Mouse (Mus musculus) left cerebral cortex, postnatal 10 days (tissue): ENCODE measurements at regions not wholly inside any gene's neighbourhood (a gene's known extent, or its start where the extent isn't known, plus 50 kb on each side); places are given as distances from the start of the nearest gene placed in this dataset.

Experiments
- DNase-seq, 2 experiments: peaks; one replicate each; pipeline ENCODE4 v3.0.0; 2021 to 2022; ENCODE audit warnings: low spot score in 2 of 2, mixed read lengths in 1 of 2; ENCODE audit errors: extremely low spot score in 1 of 2
- intact Hi-C: fragments of 180-260 bp; cut with DNase I; formaldehyde crosslinking; loops from one replicate; pipeline ENCODE4 v1.15.1; 2025

DNA sequence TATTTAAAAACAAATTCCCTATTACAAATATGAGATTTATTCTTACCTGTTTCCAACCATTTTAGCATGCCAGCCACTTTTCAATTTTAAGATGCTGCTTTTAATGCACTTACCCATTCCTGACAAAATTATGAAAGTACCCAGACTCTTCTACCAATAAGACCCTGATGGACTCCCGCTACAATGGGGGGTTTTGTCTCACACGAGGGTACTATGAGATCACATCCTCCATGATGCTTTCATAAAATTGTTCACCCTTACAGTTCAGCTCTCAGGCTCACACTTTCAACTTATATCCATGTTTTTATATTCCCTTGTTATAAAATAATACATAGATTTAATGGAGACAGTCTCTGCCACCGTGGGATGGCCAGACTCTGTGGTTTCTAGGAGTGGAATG is 68.1 kb upstream of the Adamts18 start:
- no peak for DNase-seq
- intact Hi-C loops: no loop called here

DNA sequence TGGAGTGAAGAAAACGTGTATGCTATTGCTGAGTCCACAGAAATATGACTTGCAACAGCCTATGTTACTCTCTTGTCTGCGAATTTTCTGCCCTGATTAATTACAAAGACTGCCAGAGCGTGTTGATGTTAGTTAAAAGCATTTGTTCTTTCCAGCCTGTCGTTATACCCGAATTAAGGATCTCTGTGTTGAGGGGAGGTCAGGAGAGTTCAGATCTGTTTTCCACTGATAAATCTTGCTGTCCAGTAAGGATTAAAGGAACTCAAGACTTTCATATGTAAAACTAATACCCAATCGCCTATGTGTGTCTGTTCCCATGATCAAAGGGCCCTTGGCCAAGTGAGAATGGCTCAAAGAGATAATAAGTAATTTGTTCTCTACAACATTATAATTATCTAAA is 68.7 kb upstream of the Adamts18 start:
- intact Hi-C loops: no loop called here
- no peak for DNase-seq

- intact Hi-C loops: no loop called here
- no peak for DNase-seq
Observed at GRCm38 (mm10) chr8:113920306-113920705, 71.8 kb upstream of the Adamts18 start.

DNA sequence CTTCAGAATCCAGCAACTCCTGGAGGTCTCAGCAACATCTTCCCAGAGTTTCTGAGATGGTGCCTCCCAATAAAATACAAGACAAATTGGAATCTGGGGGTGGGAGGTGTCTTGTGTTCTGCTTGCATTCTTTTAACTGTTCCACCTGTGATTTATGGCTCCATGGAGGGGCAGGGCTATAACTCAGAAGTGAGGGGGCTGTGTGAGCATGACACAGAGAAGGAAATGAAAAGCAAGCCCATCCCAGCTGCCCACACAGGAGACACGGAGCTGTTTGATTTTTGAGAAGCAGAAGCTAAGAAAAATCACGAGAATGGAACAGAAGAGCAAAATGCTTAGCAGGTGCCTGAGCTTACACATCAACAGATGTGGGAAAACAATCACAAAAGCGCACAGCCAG is 74.8 kb upstream of the Adamts18 start:
- intact Hi-C loops: no loop called here
- DNase-seq: no peak

DNA sequence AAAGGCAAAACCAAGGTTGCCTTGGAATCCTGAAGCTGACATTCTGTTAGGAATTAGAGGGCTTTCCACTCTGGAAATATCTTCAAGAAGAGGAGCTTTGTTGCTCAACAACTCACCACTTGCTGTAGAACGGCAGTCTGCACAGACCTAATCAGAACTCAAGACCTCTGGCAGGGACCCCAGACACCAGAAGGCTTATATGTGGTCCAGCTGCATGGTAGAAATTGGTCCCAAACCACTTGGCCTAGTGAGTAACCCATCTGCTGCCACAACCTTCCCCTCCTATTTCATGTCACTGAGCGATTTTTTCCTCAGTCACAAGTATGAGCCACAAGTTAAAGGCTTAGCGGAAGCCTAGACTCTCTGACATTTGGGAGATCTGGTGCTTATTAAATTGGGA is 105.2 kb upstream of the Adamts18 start:
- intact Hi-C loops: no loop called here
- no peak for DNase-seq

DNA sequence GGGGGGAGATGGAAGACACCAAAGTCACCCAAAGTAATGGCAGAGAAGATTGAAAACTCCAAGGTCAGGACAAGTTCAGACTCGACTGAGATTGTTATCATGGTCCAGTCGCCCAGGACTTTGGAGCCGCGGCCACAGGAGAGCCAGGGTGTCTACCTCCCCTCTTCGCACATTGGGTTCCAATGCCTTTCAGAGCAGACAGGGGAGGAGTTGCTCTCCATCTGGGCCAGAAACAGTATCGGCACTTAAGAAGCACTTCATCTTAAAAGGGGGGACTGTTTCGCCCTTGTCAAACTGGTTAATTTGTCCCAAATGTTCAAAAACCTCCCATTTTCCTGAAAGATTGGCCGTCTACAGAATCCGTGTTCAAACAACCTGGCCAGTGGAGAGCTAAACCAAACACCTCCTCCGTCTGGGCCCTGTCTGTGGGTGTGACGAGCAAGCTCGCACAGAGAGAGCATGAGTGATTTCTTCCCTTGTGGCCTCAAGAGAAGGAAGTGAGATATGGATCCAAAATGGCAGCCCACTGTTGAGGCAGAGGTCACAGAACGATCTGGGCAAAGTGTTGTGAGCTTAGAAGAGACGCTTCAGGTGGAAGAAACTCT is 108.0 kb upstream of the Adamts18 start:
- intact Hi-C loops: no loop called here
- DNase-seq: no peak

- no peak for DNase-seq
- intact Hi-C loops: no loop called here
Observed at GRCm38 (mm10) chr8:113957821-113958220, 109.3 kb upstream of the Adamts18 start.

DNA sequence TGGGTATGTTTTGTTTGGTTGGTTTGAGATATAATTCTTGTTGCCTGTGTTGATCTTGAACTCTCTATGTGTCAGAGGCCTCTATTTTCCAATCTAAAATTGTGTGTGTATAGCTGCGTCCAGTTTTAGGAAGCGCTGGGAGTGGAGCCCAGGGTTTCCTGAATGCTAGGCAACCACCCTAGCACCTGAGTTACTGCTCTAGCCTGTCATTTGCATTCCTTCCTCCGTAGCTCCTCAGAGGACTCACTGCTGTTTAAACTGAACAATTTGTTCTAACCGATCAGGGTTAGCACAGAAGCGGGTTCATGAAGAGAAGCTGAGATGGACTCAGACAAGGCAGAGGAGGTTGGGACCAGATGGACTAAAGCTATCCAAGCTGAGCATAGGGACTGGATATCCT is 127.3 kb upstream of the Adamts18 start:
- intact Hi-C loops: no loop called here
- DNase-seq: no peak

DNA sequence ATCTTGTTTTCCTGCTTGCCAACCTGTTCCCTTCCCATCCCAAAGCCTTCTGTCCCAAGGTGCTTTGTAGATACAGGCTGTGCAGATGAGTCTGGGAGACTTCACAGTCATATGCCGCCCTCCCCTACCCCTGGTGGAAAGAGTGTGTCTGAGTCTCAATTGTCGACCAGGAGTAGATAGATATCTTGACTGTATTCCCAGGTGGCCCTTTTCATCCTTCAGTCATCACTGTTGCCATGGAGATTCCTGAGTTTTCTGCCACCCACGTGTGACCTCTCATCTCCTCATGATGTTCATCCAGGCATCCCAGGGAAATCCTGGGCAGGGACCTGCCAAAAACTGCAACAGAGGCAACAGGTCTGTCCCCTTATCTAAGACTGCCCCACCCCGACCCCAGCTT is 128.1 kb upstream of the Adamts18 start:
- DNase-seq: no peak
- intact Hi-C loops: no loop called here

DNA sequence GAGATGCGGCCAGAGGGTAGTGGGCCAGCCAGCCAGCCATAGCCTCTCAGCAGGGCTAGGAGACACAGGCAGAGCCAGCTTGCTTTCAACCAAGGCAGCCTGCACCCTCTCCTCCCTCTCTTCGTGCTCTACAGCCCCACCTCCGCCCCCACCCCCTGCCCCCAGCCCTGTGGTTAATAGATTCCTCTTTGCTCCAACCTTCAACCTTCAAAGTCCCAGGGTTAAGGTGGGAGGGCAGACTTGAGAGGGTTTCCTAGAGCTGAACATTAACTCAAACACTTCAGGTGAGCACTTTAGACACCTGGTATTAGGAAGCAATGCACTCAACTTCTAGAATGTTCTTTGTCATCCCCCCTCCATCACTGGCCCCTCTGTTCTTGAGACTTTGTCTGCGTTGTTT is 128.5 kb upstream of the Adamts18 start:
- intact Hi-C loops: no loop called here
- DNase-seq: no peak

DNA sequence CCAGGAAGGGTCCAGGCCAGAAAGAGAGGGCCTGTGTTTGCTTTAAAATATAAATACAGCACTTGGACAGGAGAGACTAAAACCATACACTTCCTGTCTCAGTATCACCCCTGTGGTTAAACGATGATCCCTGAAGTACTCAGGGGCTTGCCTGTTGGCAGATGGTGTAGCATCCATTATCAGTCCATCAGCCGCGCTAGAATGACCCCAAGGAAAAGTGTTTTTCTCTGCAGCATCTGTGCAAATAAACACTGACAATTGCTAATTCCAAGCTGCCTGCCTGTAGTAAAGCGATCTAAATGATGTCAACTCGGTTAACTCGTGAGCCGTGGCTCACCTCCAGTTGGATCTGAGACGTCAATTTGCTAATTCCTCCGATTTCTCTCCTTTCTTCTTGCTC is 130.4 kb upstream of the Adamts18 start:
- intact Hi-C loops: no loop called here
- DNase-seq: no peak

GRCm38 (mm10) chr8:113979837-113980236 is 131.3 kb upstream of the Adamts18 start:
- no peak for DNase-seq
- intact Hi-C loops: no loop called here

DNA sequence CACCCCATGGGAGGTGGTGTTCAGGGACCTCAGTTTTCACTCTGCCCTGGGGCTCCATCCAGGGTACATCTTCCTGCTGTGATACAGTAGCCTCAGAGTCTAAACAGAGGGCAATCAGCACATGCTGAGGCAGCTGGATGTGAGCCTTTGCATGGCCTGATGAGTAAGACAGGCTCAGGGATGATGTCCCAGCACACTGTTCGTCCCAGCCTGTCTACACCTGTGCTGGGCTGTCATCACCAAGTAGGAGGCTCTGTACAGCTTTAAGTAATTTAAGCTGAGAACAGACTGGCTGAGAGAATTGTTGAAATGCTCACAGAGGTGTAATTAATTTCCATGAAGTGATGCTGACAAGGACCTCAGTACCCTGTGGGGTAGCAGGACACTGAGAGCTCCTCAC is 132.8 kb upstream of the Adamts18 start:
- DNase-seq: no peak
- intact Hi-C loops: no loop called here

- intact Hi-C loops: loop anchor here (1.0 to 5.0 kb wide), 3 partner anchors 138 to 454 kb away; partner anchors contain the start of genes Adamts18 and Wwox
Observed at GRCm38 (mm10) chr8:113984845-113985244, 136.3 kb upstream of the Adamts18 start.

GRCm38 (mm10) chr8:113985471-113985870 is 136.9 kb upstream of the Adamts18 start:
- intact Hi-C loops: loop anchor here (2.0 to 5.0 kb wide), 2 partner anchors 138 to 453 kb away; partner anchors contain the start of genes Adamts18 and Wwox
- DNase-seq: no peak

More at GRCm38 (mm10) chr8:113984845-113985244, 136.3 kb upstream of the Adamts18 start:
- DNase-seq: peak; percentile 44 to 62

- intact Hi-C loops: loop anchor here (2.0 to 5.0 kb wide), 2 partner anchors 139 to 453 kb away; partner anchors contain the start of genes Adamts18 and Wwox
- no peak for DNase-seq
Observed at GRCm38 (mm10) chr8:113985948-113986347, 137.4 kb upstream of the Adamts18 start.

- intact Hi-C loops: no loop called here
- DNase-seq: no peak
Observed at GRCm38 (mm10) chr8:113990718-113991117, 142.2 kb upstream of the Adamts18 start.

GRCm38 (mm10) chr8:113998881-113999280 is 134.5 kb upstream of the Nudt7 start:
- intact Hi-C loops: no loop called here
- DNase-seq: no peak

GRCm38 (mm10) chr8:114001674-114002073 is 131.7 kb upstream of the Nudt7 start:
- no peak for DNase-seq
- intact Hi-C loops: no loop called here

DNA sequence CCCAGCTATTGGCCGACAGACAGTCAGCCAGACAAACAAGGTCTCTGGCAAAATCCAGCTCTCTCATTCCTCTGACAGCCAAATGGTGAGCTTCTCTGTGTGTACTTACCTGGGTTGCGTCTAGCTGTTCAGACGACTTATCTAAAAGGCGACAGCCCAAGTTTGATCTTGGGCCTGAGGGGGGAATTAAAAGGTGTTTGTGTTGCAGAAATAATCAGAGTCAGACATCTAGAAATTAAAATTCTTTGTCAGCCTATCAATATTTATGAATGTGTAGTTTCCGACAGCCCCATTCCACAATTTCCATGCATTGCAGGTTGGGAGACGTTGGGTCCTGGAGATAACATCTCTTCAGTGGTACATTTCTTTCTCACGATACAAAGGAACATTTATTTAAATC is 128.9 kb upstream of the Nudt7 start:
- intact Hi-C loops: no loop called here
- DNase-seq: no peak

DNA sequence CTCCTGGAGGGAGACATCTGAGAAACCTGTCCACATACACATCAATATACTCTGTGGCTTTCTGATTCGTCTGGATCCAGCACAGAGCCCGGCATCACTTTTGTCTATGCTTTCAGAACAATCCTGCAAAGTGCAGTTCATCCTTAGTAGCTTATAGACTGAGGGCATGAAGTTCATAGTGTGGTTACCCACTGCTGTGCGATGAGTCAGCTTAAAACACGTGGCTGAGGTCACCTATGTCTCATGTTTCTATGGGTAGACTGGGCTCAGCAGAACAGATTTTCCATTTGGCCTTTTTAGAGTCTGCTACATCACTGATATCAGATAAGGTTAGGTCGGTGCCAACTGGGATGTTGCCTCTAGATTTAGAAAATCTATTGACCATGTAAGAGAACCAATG is 126.8 kb upstream of the Nudt7 start:
- intact Hi-C loops: no loop called here
- no peak for DNase-seq
